Mouse (Mus musculus) C3H10T1/2 (cell line): Measurements from ENCODE around the gene Mslnl. TPM values are rescaled to one million over a fixed set of nuclear protein-coding genes. Genes with fewer than 3 reads are reported as not detected.

Source experiments
- polyA plus RNA-seq, 2 experiments: library from polyadenylated mRNA; unstranded; fragments of >200 nt; fragmentation: generic; extraction: Trizol; gene quantifications; one replicate each; pipeline ENCODE4 v1.2.1; 2012; ENCODE audit warnings: missing spikeins in 2 of 2

The Mslnl gene
- under 1 TPM; 0.01 to 0.05 TPM for polyA plus RNA-seq

DNA sequence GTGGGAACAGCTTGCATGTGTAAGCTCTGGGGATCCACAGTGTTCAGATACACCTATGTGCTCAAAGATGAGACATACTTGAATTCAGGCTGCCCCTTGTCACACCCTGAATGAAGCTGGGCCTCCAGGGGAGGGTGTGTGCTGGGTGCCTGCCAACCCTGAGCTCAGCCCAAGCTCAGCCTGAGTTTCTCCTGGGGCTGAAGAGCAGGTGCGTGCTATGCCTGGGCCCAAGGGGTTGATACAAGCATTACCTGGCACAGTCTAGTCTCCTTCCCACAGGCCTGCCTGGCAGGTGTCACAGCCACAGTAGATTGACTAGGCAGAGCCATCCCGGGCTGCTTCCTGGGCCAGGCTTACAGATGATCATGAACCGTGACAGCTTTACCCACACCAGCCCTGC is at the start of gene Mslnl:
Mslnl (plus strand) TSS at position 298 of the 400 bp plus-strand sequence.

DNA sequence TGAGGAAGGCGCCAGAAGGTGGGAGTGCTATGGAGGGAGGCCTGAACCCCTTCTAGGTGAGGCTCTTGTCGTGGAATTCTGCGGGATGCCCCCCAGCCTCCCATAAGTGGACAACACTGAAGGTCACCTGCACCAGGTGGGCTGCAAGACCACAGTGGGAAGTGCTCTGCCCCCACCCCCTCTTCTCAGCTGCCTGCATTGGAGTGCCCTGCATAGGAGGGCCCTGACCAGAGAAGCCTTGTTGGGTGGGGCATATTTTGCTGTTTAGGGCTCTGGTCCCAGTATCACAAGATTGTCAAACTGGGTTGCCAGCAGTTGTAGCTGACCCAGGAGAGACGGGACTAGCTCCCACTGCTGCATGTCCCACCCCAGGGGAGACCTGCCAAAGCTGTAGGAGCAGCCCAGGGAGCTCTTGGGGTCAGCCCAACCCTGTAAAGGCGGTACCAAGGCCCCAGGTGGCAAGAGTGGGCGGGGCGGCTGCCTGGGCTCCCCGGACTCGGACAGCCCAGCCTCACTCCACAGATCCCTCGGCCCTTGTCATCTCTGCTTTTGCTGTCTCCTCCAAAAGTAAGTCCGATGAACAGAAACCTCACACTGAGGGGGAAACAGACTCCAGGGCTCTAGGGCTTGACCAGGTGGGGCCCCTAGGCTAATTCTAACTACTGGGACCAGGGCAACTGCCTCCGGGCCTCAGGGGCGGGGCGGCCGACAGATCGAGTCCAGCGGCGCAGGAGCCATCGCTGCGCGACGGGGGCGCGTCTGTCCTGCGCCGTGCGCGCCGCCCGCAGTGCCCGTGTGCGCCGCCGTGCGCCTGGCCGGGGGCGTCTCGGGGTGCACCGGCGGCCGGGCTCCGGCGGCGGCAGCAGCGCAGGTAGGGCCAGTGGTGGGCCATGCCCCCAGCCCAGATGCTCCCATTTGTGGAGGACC is 18.9 kb upstream of the Mslnl start, which contains the start of gene Gng13:
Gng13 (plus strand) TSS at position 461 of the 927 bp plus-strand sequence.

DNA sequence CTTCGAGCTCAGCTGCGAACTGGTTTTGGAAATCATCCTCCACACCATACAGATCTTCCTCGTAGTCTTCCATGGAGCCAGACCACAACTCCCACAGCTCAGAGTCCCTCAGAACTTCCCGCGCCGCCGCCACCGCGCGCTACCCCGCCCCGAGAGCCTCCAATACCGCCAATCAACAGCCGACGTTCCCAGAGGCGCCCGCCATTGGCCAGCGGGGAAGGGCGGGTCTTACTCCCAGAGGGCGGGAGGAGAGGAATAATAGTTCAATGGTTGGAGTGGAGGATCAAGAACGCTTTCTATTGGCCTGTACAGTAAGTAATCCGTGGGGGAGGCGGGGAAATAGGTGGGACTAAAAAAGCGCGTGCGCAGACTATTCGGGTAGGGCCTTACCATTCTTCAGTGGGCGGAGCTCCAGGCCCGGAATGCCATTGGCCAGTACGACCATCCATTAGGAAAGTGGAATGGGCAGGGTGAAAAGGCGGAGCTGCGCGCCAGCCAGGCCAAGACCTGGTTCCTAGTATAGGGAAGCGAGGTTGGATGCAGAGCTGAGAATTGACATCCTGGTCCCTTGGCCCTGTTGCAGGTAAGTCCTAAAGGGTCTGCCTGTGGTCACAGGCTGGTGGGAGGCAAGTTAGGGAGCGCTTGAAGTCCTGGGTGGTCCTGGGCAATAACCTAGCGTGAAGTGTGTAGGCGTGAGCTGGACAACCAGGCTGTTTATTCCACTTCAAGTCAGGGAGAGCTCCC is 8.4 kb upstream of the Mslnl start, which contains the start of the genes Chtf18 and Rpusd1:
Chtf18 (minus strand) TSS at position 155 of the 744 bp plus-strand sequence.
Rpusd1 (plus strand) TSS at position 406 of the 744 bp plus-strand sequence.

DNA sequence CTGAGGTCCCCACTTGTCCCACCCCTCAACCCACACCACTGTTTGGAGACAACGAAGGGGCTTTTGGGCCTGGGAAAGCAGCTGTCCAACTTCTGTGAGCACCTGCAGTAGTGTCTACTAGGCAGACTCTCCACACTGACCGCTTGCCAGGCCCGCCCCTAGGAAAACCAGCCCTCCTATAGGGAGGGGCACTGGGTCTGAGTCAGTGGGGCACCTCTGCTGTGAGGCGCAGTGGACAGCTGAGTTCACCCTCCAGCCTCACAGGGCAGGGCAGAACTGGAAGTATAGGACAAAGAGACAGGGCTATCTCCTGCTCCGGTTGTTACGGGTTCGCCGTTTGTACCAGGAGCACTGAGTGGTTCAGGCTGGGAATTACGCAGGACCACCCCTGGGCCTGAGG is 18.4 kb downstream of the Mslnl start, which contains the start of gene Msln:
Msln (minus strand) TSS at position 138 of the 400 bp plus-strand sequence.

DNA sequence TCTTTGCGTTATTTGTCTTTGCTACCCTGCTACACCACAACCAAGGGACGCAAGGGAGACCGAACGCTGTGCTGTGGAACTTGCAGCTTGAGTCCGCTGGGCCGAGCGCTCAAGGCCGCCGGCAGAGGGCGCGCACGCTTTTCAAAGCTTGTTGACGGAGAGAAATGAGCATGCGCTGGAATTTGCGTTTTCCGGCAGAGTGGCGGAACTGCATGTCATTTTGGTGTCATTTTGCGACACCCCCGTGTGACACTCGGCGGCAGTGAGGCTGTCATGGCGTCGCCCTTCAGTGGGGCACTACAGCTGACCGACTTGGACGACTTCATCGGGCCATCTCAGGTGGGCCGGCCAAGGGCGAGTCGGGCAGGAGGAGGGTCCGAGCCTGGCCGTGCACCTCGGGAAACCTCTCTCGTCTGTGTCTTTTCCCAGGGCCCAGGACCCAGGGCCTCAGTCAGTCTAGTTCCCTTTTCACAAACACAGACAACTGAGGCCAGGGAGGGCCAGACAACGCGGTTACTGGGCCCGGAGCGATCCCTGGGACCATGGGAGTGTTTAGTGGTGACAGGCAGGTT is 37.8 kb downstream of the Mslnl start, which contains the start of gene Narfl:
Narfl (plus strand) TSS at position 228 of the 572 bp plus-strand sequence.

DNA sequence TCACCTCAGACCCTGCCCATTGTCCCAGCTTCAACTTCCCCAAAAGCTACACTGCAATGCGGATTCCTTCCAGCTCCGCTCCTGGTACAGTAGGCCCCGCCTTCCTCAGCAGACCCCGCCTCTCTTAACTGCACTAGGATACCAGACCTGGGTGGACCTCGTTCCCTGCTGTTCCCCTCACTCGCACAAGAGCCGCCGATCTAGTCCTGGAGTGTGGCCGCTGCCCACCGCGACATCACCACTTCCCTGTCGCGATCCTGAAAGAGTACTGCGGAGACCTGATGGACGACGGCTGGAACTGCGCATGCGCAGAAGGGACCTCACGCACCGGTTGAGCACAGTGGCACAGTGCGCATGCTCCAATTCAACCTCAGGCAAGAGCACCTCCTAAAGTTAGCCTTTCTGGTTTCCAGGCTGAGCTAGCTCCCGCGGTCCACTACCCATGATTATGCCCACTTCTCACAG is 49.5 kb downstream of the Mslnl start, which contains the start of gene Haghl:
Haghl (minus strand) TSS at position 393 of the 465 bp plus-strand sequence.

DNA sequence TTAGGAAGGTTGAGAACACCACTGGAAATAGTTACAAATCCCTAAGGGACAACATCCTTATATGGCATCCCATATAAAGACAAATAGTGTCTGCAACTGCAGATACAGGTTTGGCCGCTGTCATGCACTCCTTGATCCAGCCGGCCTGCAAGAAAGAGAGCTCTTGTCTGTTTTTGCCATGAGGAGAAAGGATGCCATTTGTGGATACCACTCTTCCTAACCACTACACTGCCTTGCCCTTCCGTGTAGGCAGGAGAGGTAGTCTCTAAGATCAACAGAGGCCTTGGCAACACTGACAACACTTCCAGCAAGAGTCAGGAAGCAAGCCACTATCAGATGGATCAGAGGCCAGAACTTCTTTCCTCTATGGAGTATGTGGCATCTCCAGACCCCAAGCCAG is 50.4 kb downstream of the Mslnl start, which contains the start of gene Ccdc78:
Ccdc78 (plus strand) TSS at position 301 of the 400 bp plus-strand sequence.

DNA sequence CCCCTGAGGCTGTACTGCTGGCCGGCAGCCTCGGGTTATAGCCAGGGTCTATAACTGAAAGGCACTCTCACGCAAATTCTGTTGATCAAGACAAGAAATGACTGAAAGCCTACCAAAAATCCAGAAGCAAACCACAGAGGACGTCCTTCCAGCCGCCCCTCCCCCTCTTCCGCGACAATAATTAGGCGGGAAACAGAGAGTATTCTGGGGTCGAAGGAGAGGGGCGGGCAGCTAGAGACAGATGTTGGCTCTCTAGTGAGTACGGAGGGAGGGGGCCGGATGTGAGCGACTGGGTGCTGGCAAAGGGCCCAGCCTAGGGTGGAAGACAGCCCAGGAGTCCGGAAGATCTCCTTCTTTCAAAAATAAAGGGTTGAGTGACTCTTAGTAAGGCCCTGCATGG is 56.8 kb downstream of the Mslnl start, which contains the start of gene Fam173a:
Fam173a (minus strand) TSS at position 287 of the 400 bp plus-strand sequence.

DNA sequence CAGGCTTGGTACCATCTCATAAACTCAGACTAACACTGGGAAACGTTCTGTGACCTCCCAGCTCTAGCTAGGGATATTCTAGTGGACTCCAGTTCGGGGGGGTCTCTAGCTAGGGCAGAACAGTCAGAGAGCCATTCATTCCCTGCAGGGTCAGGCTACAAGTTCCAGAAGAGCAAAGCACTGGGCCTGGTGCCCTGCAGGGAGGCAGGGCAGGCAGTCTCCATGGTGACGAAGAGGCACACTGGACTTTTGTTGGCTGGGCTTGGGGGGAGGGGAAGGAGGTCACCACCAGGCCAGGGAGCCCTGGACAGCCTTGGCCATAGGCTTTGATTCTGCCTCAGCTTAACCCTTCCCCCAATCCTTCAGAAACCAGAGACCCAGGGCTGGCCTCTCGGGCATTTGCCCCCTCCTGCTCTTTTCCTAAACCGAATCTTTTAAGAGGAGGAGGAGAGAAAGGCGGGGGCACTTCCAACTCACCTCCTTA is 59.8 kb downstream of the Mslnl start, which contains the start of gene AC134908.4:
AC134908.4 (minus strand) TSS at position 51 of the 484 bp plus-strand sequence.

DNA sequence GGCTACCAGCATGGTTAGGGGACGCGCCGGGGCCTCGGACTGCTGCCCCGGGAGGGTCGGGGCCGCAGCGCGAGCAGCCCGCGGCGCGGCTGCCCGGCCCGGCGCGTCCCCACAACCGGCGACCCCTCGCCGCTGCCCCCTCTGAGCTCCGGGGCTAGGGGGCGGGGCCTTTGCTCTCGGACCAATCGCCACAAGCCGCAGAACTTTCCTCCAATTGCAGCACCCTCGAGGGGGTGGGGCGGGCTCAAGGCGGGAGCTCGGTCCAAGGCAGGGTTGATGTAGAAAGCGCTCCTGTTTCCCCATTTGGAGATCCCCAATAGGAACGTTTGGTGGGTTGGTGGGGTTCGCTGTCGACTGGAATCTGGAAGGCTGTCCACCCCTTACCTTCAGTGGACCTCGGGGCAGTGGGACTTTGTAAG is 61.1 kb downstream of the Mslnl start, which contains the start of gene Metrn:
Metrn (minus strand) TSS at position 186 of the 419 bp plus-strand sequence.

Other genes starting within 250 kb of the Mslnl start
- not detected for gene Sstr5, start 238.8 kb upstream of the Mslnl start, polyA plus RNA-seq
- gene Sox8, start 165.4 kb upstream of the Mslnl start, polyA plus RNA-seq: not detected
- gene Lmf1, start 157.0 kb upstream of the Mslnl start, polyA plus RNA-seq: 10 to 100 TPM; 19.6 to 27.4 TPM
- under 1 TPM; 0.68 to 0.90 TPM for gene Gng13, start 18.9 kb upstream of the Mslnl start, polyA plus RNA-seq
- 10 to 100 TPM; 13.0 to 64.2 TPM for gene Chtf18, start 8.6 kb upstream of the Mslnl start, polyA plus RNA-seq
- gene Rpusd1, start 8.4 kb upstream of the Mslnl start, polyA plus RNA-seq: 10 to 100 TPM; 29.8 to 35.4 TPM
- 10 to 100 TPM in 1 of 2 experiments, 1 to 10 TPM in 1; 5.9 to 17.1 TPM for gene Msln, start 18.3 kb downstream of the Mslnl start, polyA plus RNA-seq
- gene Narfl, start 37.7 kb downstream of the Mslnl start, polyA plus RNA-seq: 10 to 100 TPM; 19.4 to 24.0 TPM
- 10 to 100 TPM; 33.9 to 66.4 TPM for gene Haghl, start 49.6 kb downstream of the Mslnl start, polyA plus RNA-seq
- gene Ccdc78, start 50.5 kb downstream of the Mslnl start, polyA plus RNA-seq: under 1 TPM; 0.11 to 0.14 TPM
- gene Fam173a, start 56.9 kb downstream of the Mslnl start, polyA plus RNA-seq: 10 to 100 TPM; 89.1 to 99.0 TPM
- gene AC134908.4, start 59.6 kb downstream of the Mslnl start, polyA plus RNA-seq: 1 to 10 TPM in 1 of 2 experiments, not detected in 1; 1.4 TPM
- 100 to 1,000 TPM in 1 of 2 experiments, 10 to 100 TPM in 1; 88.0 to 177 TPM for gene Metrn, start 61.1 kb downstream of the Mslnl start, polyA plus RNA-seq
- under 1 TPM; 0.05 to 0.27 TPM for gene Fbxl16, start 73.0 kb downstream of the Mslnl start, polyA plus RNA-seq
- gene Wdr24, start 87.6 kb downstream of the Mslnl start, polyA plus RNA-seq: 10 to 100 TPM in 1 of 2 experiments, 1 to 10 TPM in 1; 10.0 to 27.6 TPM
- 10 to 100 TPM; 14.3 to 39.3 TPM for gene Jmjd8, start 92.8 kb downstream of the Mslnl start, polyA plus RNA-seq
- 100 to 1,000 TPM; 242 to 426 TPM for gene Stub1, start 97.4 kb downstream of the Mslnl start, polyA plus RNA-seq
- 1 to 10 TPM in 1 of 2 experiments, under 1 TPM in 1; 0.07 to 1.4 TPM for gene Rhbdl1, start 101.3 kb downstream of the Mslnl start, polyA plus RNA-seq
- gene Gm20683, start 105.7 kb downstream of the Mslnl start, polyA plus RNA-seq: 1 to 10 TPM in 1 of 2 experiments, under 1 TPM in 1; 0.06 to 1.5 TPM
- 10 to 100 TPM; 17.7 to 29.4 TPM for gene Rhot2, start 108.8 kb downstream of the Mslnl start, polyA plus RNA-seq
- 10 to 100 TPM; 15.7 to 20.9 TPM for gene Wdr90, start 125.5 kb downstream of the Mslnl start, polyA plus RNA-seq
- 10 to 100 TPM; 19.6 to 60.3 TPM for gene Mcrip2, start 132.7 kb downstream of the Mslnl start, polyA plus RNA-seq
- gene Mettl26, start 139.0 kb downstream of the Mslnl start, polyA plus RNA-seq: 10 to 100 TPM; 39.4 to 53.9 TPM
- 1 to 10 TPM in 1 of 2 experiments, under 1 TPM in 1; 0.22 to 1.1 TPM for gene Wfikkn1, start 144.8 kb downstream of the Mslnl start, polyA plus RNA-seq
- gene Rab40c, start 183.7 kb downstream of the Mslnl start, polyA plus RNA-seq: 10 to 100 TPM; 14.7 to 31.1 TPM
- gene Pigq, start 208.9 kb downstream of the Mslnl start, polyA plus RNA-seq: 10 to 100 TPM; 24.9 to 42.4 TPM
- gene Nhlrc4, start 208.9 kb downstream of the Mslnl start, polyA plus RNA-seq: under 1 TPM; 0.02 to 0.78 TPM
- under 1 TPM; 0.02 to 0.04 TPM for gene A930017K11Rik, start 216.5 kb downstream of the Mslnl start, polyA plus RNA-seq
- gene Capn15, start 249.8 kb downstream of the Mslnl start, polyA plus RNA-seq: 10 to 100 TPM in 1 of 2 experiments, 1 to 10 TPM in 1; 4.7 to 13.1 TPM